Mouse (Mus musculus) myocyte (in vitro differentiated cells): ENCODE data around the gene Zbtb9.

Experiments used
- E2F4 ChIP-seq: IDR thresholded peaks from one replicate; pipeline ENCODE4 v1.6.1; 2011; ENCODE audit warnings: mild to moderate bottlenecking, control low read depth, moderate library complexity; ENCODE audit not compliant: insufficient read depth
- MAX ChIP-seq: IDR thresholded peaks from one replicate; pipeline ENCODE4 v1.6.1; 2011; ENCODE audit warnings: low read depth, mild to moderate bottlenecking, control low read depth
- MYOD1 ChIP-seq, 3 experiments: IDR thresholded peaks; one replicate each; pipeline ENCODE4 v1.6.1; 2011; ENCODE audit warnings: control low read depth in 2 of 3, low read depth in 2 of 3, mild to moderate bottlenecking in 2 of 3, moderate library complexity in 1 of 3; ENCODE audit not compliant: insufficient read length in 2 of 3, control insufficient read depth in 1 of 3
- MYOG ChIP-seq, 3 experiments: IDR thresholded peaks; one replicate each; pipeline ENCODE4 v1.6.1; 2011; ENCODE audit warnings: control low read depth in 2 of 3, low read depth in 2 of 3, mild to moderate bottlenecking in 2 of 3; ENCODE audit not compliant: insufficient read length in 2 of 3, control insufficient read depth in 1 of 3, insufficient read depth in 1 of 3
- POLR2A ChIP-seq: IDR thresholded peaks from one replicate; pipeline ENCODE4 v1.6.1; 2011; ENCODE audit warnings: low read depth, mild to moderate bottlenecking, control low read depth, moderate library complexity; ENCODE audit not compliant: insufficient read length
- REST ChIP-seq: IDR thresholded peaks from one replicate; pipeline ENCODE4 v1.6.1; 2011; ENCODE audit warnings: mild to moderate bottlenecking, control low read depth, moderate library complexity; ENCODE audit not compliant: insufficient read depth, insufficient read length
- TCF12 ChIP-seq: IDR thresholded peaks from one replicate; pipeline ENCODE4 v1.6.1; 2011; ENCODE audit warnings: mild to moderate bottlenecking, control low read depth; ENCODE audit not compliant: poor library complexity, insufficient read depth, severe bottlenecking
- TCF3 ChIP-seq: IDR thresholded peaks from one replicate; pipeline ENCODE4 v1.6.1; 2011; ENCODE audit warnings: low read depth, control low read depth; ENCODE audit not compliant: insufficient read length
- USF1 ChIP-seq: IDR thresholded peaks from one replicate; pipeline ENCODE4 v1.6.1; 2011; ENCODE audit warnings: low read depth, mild to moderate bottlenecking, control low read depth, moderate library complexity

DNA sequence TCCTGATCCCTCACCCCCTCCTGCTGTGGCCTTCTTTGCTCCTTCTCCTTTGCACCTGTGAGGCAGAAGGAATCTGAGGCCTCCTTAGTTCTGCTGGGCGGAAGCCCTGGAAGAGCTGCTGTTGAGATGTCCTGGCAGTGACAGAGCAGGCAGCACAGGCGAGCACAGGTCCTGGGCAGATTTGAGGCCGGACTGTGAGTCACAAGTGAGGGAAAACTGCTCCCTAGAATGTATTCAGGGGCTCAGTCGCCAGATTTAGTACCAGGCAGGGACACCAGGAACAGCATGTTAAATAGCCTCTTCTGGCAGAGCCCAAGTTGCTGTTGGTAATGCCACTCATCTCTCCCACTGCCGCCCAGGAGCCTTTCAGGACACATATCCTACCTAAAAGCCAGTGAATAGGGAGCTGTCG, 4.8 kb upstream of the Zbtb9 start:
- TF ChIP-seq MYOG (IDR thresholded peaks at IDR 0.05; ENCODE audit: control insufficient read depth in 1 of 3, insufficient read depth in 1 of 3, insufficient read length in 2 of 3, low read depth in 2 of 3), result no peak
- TF ChIP-seq E2F4, result no peak
- TF ChIP-seq REST, result no peak
- TF ChIP-seq TCF12, result no peak
- no peak for TF ChIP-seq MAX
- no peak for TF ChIP-seq POLR2A
- TF ChIP-seq TCF3, result no peak
- no peak for TF ChIP-seq MYOD1 (IDR thresholded peaks at IDR 0.05; ENCODE audit: control insufficient read depth in 1 of 3, insufficient read length in 2 of 3, low read depth in 2 of 3)
- no peak for TF ChIP-seq USF1
